Mouse (Mus musculus) testis, adult 2 months (tissue): ENCODE data around the gene Adgrb3.

Experiments
- CTCF ChIP-seq: fragments of 200-500 bp; IDR thresholded peaks from 2 replicates; pipeline ENCODE4 v1.5.1; 2012; ENCODE audit warnings: low read depth, mild to moderate bottlenecking, inconsistent platforms, low read length, moderate library complexity; ENCODE audit not compliant: control insufficient read depth, insufficient read depth, insufficient replicate concordance
- POLR2A ChIP-seq: fragments of 200-500 bp; IDR thresholded peaks from 2 replicates; pipeline ENCODE4 v1.6.1; 2012; ENCODE audit warnings: low read depth, mild to moderate bottlenecking, inconsistent platforms, low read length, moderate library complexity; ENCODE audit not compliant: control insufficient read depth

- TF ChIP-seq POLR2A, result no peak
- no peak for TF ChIP-seq CTCF
Observed at GRCm38 (mm10) chr1:25576598-25576997, 252.9 kb downstream of the Adgrb3 start.
